Mouse (Mus musculus) CD4-positive, CD25-positive, alpha-beta regulatory T cell (primary cell): ENCODE measurements around the gene Tmem59l. TPM values are rescaled to one million over a fixed set of nuclear protein-coding genes. Genes with fewer than 3 reads are reported as not detected.

Experiments used
- polyA plus RNA-seq: library from polyadenylated mRNA; unstranded; fragments of 100-300 nt; shearing (Covaris generic); gene quantifications from one replicate; pipeline ENCODE4 v1.2.1, GENCODE M21; 2017

The Tmem59l gene
- polyA plus RNA-seq = not detected

GRCm38 (mm10) chr8:70486941-70487520 is at the start of gene Tmem59l:
Tmem59l (minus strand) TSS chr8:70487358.

GRCm38 (mm10) chr8:70527512-70528181 is 40.5 kb upstream of the Tmem59l start, which contains the start of the genes Fkbp8 and Kxd1:
Fkbp8 (plus strand) TSS chr8:70527724.
Kxd1 (minus strand) TSS chr8:70527956.

GRCm38 (mm10) chr8:70510228-70510915 is 23.2 kb upstream of the Tmem59l start, which contains the start of gene Uba52:
Uba52 (minus strand) TSS chr8:70510801.

GRCm38 (mm10) chr8:70506328-70507026 is 19.3 kb upstream of the Tmem59l start, which contains the start of gene Rex1bd:
Rex1bd (minus strand) TSS chr8:70506752.

GRCm38 (mm10) chr8:70492664-70493640 is 5.8 kb upstream of the Tmem59l start, which contains the start of gene Crlf1:
Crlf1 (plus strand) TSS chr8:70493158.

GRCm38 (mm10) chr8:70476333-70477268 is 10.6 kb downstream of the Tmem59l start, which contains the start of gene Klhl26:
Klhl26 (minus strand) TSS chr8:70476968.

GRCm38 (mm10) chr8:70439055-70439847 is 47.9 kb downstream of the Tmem59l start, which contains the start of gene Crtc1:
Crtc1 (minus strand) TSS chr8:70439579.

Other genes starting within 250 kb of the Tmem59l start
- 6.7 TPM for gene Homer3, start 204.5 kb downstream of the Tmem59l start, polyA plus RNA-seq
- gene Ddx49, start 184.9 kb downstream of the Tmem59l start, polyA plus RNA-seq = 56.7 TPM
- 351 TPM for gene Cope, start 184.8 kb downstream of the Tmem59l start, polyA plus RNA-seq
- not detected for gene Cers1, start 171.6 kb downstream of the Tmem59l start, polyA plus RNA-seq
- gene Gdf1, start 157.5 kb downstream of the Tmem59l start, polyA plus RNA-seq = 0.57 TPM
- gene Upf1, start 134.1 kb downstream of the Tmem59l start, polyA plus RNA-seq = 90.9 TPM
- 2.5 TPM for gene Comp, start 113.8 kb downstream of the Tmem59l start, polyA plus RNA-seq
- 16.7 TPM for gene Crtc1, start 47.8 kb downstream of the Tmem59l start, polyA plus RNA-seq
- 19.3 TPM for gene Klhl26, start 10.4 kb downstream of the Tmem59l start, polyA plus RNA-seq
- gene Crlf1, start 5.8 kb upstream of the Tmem59l start, polyA plus RNA-seq = not detected
- 108 TPM for gene Rex1bd, start 19.4 kb upstream of the Tmem59l start, polyA plus RNA-seq
- gene Uba52, start 23.4 kb upstream of the Tmem59l start, polyA plus RNA-seq = 975 TPM
- 422 TPM for gene Fkbp8, start 40.4 kb upstream of the Tmem59l start, polyA plus RNA-seq
- 90.3 TPM for gene Kxd1, start 40.6 kb upstream of the Tmem59l start, polyA plus RNA-seq
- gene Ell, start 52.1 kb upstream of the Tmem59l start, polyA plus RNA-seq = 39.6 TPM
- 95.3 TPM for gene Isyna1, start 107.0 kb upstream of the Tmem59l start, polyA plus RNA-seq
- 141 TPM for gene Ssbp4, start 121.5 kb upstream of the Tmem59l start, polyA plus RNA-seq
- 0.24 TPM for gene Lrrc25, start 128.8 kb upstream of the Tmem59l start, polyA plus RNA-seq
- not detected for gene Gdf15, start 145.1 kb upstream of the Tmem59l start, polyA plus RNA-seq
- 5.5 TPM for gene Pgpep1, start 173.0 kb upstream of the Tmem59l start, polyA plus RNA-seq
- 379 TPM for gene Lsm4, start 185.9 kb upstream of the Tmem59l start, polyA plus RNA-seq
- gene Jund, start 211.6 kb upstream of the Tmem59l start, polyA plus RNA-seq = 866 TPM
- gene Iqcn, start 216.1 kb upstream of the Tmem59l start, polyA plus RNA-seq = 0.16 TPM
- gene Gm3336, start 231.2 kb upstream of the Tmem59l start, polyA plus RNA-seq = not detected
- 0.98 TPM for gene Pde4c, start 236.4 kb upstream of the Tmem59l start, polyA plus RNA-seq